Mouse (Mus musculus) fat pad, adult 2 months (tissue): Measurements from ENCODE around the gene Fpgs.

Experiments
- DNase-seq: peaks from one replicate; pipeline ENCODE4 v3.0.0-alpha.2; 2011; ENCODE audit warnings: low read depth, low spot score; ENCODE audit errors: extremely low read depth

Fpgs gene

DNA sequence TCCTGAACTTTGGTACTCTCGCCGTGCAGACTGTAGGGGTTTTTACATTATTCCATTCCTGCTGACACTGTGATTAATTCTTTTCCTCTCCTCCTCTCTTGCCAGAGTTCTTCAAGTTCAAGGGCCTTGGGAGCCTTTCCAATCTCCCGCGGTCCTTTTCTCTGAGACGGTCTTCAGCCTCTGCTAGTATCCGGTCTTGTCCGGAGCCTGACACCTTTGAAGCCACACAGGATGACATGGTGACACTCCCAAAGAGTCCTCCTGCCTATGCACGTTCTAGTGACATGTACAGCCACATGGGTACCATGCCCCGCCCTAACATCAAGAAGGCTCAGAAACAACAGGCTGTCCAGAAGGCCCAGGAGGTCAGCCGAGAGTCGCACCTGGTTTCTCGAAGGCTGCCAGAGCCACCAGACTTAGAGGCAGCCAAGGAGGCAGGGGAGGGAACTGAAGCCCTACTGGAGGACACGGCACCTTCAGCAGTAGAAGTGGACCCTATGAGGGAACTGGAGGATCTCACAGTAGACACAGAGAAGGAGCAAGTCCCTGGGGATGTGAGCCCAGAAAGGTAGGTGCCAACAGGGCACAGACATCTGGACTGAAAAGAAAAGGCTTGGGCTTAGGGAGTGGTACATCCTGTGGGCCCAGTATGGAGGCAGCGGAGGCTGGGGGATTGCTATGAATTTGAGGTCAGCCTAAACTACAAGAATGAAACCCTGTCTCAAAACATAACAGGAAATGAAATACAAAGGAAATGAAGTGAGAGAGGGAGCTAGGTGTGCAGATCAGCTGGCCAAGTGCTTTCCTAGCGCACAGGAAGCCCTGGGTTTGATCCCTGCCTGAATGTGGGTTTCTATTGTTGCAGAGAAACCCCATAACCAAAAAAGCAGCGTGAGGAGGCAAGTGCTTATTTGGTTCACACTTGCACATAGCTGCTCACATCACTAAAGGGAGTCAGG is 21.2 kb upstream of the Fpgs start:
- no peak for DNase-seq

- no peak for DNase-seq
These were observed 20.2 kb upstream of the Fpgs start for GRCm38 (mm10) chr2:32724149-32724548.

- DNase-seq: no peak
These were observed 18.6 kb upstream of the Fpgs start for GRCm38 (mm10) chr2:32722581-32722980.

DNA sequence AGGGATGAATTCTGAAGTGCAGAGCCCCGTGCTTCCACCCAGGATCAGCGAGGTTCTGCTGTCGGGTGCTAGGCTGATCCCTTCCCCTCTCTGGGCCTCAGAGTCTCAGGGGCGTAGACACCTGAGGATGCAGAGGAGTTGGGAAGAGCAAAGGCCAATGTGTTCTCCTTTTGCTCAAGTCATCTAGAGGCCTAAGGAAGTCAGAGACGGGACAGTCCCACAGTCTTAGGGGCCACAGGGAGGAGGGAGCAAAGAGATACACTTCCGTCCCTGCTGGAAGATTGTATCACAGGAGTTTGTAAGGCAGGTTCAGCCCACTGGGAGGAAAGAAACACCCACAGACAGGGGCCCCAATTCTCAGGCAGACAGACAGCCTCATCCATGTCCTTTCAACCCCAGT is 18.1 kb upstream of the Fpgs start:
- no peak for DNase-seq

- DNase-seq: no peak
These were observed 16.8 kb upstream of the Fpgs start, which contains the start of gene Sh2d3c for GRCm38 (mm10) chr2:32720681-32721229. Sh2d3c (plus strand) TSS chr2:32721055.

GRCm38 (mm10) chr2:32720053-32720452 is 16.1 kb upstream of the Fpgs start:
- no peak for DNase-seq

GRCm38 (mm10) chr2:32718761-32719160 is 14.8 kb upstream of the Fpgs start:
- DNase-seq: no peak

DNA sequence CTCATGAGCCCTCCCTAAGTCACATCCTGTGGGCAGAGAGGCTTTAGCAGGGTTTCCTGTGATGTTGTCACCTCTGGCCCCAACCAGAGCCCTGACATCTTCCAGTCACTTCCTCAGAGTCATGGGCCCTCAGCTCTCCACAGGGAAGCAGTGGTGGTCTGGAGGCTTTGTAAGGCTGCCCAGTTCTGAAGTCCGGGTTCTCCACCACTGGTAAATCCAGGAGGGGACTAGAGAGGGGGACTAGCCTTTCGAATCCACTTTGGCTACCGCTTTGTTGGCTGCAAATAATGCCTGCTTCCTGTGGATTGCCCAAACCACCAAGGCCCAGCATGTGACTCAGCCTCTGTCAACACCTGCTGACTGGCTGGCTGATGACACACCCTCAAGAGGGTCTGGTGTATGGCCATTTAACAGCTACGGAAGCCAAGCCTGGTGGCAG is 11.1 kb upstream of the Fpgs start:
- no peak for DNase-seq

- no peak for DNase-seq
These were observed 10.4 kb upstream of the Fpgs start for GRCm38 (mm10) chr2:32714117-32714986.

GRCm38 (mm10) chr2:32712934-32713817 is 9.2 kb upstream of the Fpgs start, which contains the start of gene Cdk9:
Cdk9 (minus strand) TSS chr2:32713076.
- no peak for DNase-seq

- DNase-seq: no peak
These were observed 8.6 kb upstream of the Fpgs start for GRCm38 (mm10) chr2:32712586-32712933.

- no peak for DNase-seq
These were observed 8.2 kb upstream of the Fpgs start for GRCm38 (mm10) chr2:32712108-32712551.

GRCm38 (mm10) chr2:32711301-32712056 is 7.5 kb upstream of the Fpgs start:
- DNase-seq: no peak

DNA sequence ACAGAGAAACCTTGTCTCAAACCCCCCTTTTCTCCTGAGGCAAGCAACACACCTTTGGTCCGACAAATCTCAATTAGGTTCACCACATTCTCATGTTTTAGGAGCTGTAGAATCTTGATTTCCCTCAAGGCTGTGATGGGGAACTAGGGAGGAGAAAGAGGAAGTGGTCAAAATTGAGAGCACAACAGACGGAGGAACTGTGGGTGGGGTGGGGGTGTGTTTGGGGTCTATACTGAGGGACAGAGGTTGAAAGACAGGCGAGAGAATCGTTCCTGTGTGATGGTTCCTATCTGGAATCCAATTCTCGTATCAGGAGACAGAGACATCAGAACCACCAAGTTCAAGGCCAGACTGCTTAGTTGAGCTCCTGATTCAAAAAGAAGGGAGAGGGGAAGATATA is 6.5 kb upstream of the Fpgs start:
- no peak for DNase-seq

GRCm38 (mm10) chr2:32709521-32710137 is 5.7 kb upstream of the Fpgs start:
- no peak for DNase-seq

GRCm38 (mm10) chr2:32708643-32709042 is 4.7 kb upstream of the Fpgs start:
- no peak for DNase-seq

DNA sequence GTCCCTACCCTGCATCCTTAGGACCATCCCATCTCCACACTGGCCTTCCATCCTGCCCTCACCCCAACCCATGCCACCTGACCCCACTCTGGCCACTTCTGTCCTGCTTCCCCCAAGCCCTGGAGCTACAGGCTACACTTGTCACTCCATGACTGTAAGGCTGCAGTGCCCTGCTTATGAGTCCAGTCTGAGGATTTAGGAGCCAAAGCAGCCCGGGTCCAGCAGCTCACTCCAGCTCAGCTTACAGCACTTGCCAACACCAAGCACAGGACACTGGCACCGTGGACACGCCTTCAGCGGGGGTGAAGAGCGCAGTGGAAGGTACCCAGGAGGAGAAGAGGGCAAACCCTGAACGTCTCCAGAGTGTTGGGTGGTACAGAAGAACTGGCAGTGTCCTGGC is 3.0 kb upstream of the Fpgs start:
- DNase-seq: no peak

DNA sequence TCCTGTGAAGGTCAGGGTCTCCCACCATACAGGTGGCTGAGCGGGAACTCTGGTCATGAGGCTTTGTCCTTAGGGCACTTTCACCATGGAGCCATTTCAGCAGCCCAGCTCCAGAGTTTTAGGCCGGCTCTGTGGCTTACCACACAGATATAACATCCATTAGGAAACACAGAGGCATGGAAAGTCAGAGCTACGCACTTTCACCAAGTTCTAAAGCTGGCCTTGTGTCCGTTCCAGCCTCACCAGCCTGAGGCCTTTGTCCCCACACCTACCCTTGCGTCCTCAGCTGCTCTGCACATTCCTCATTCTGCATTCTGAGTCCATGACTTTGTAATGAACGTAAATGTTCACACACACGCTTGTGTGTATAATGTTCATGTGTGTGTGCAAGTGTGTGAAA is 1.1 kb upstream of the Fpgs start:
- DNase-seq: no peak

DNA sequence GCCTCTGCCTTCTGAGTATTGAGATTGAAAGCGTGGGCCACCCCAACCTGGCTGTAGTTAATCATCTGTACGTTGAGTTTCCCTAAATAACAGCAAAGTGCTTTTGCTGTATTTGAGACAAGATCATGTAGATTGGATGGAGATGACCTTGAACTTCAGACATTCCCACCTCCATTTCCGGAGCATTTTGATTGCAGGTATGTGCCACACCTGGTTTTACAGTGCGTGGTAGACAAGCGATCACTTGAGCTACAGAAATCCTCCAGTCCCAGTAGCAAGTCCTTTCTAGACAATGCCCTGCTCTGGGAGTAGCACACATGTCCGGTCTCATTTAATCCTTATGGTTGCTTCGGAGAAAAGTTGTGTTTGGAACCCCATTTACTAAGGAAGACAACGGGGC is 899 bp downstream of the Fpgs start:
- no peak for DNase-seq
